Mouse (Mus musculus): ENCODE results near the gene Por. TPM values are rescaled to one million over a fixed set of nuclear protein-coding genes. Genes with fewer than 3 reads are reported as not detected.
A peak's percentile ranks its signal among the peaks of the same experiment; 100 is the strongest.

Por gene
- polyA plus RNA-seq, 1 experiment from 2014 or later = 93.9 TPM

DNA sequence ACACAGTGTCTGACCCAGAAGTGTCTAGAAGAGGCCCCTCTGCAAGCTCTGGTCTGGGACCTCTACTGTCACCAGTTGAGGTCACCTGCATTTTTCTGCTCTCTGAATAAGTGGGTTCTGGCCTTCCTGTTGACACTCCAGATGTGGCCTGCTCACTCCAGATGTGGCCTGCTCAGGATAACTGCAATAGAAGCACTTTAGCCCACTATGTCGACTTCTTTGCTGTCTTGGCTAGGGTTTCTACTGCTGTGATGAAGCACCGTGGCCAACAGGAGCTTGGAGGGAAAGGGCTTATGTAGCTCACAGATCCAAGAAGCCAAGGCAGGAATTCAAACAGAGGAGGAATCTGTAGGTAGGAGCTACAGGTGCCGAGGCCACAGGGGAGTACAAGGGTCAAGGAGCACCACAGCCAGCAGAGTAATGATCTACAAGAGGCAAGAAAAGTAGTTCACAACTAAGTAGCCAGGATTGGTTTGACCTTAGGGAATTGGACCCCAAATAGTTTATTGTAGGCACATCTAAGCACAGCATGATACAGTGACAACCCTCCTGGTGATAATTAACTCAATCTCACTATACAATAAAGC is 53.4 kb downstream of the Por start:
- Histone ChIP-seq H3K4me1 (ENCODE audit: control insufficient read depth, insufficient read depth, low read length) (peaks cover 30% of the 10 kb centered on the region), H3K27ac (ENCODE audit: low read depth, low read length) (no peak overlapping the region), H3K36me3 (ENCODE audit: control insufficient read depth, insufficient read depth, low read length) (peaks cover 5% of the 10 kb centered on the region; the same call in 1 of the 2 replicates), H3K4me2 (ENCODE audit: low read depth) (no peak overlapping the region), H3K4me3 (ENCODE audit: low read depth, low read length) (no peak overlapping the region), H3K9me3 (ENCODE audit: control insufficient read depth, low read length) (no peaks in the 10 kb centered on the region), H3K27me3 (ENCODE audit: control insufficient read depth, insufficient read depth, low read length) (no peaks in the 10 kb centered on the region), H3K9ac (ENCODE audit: low read length) (no peak overlapping the region)
- ATAC-seq (ENCODE audit: insufficient read depth, low FRiP score, low TSS enrichment) (no peak), DNase-seq (ENCODE audit: low spot score) (no peak)
- WGBS = 63% methylated on average over 3 of the region's 3 CpGs

DNA sequence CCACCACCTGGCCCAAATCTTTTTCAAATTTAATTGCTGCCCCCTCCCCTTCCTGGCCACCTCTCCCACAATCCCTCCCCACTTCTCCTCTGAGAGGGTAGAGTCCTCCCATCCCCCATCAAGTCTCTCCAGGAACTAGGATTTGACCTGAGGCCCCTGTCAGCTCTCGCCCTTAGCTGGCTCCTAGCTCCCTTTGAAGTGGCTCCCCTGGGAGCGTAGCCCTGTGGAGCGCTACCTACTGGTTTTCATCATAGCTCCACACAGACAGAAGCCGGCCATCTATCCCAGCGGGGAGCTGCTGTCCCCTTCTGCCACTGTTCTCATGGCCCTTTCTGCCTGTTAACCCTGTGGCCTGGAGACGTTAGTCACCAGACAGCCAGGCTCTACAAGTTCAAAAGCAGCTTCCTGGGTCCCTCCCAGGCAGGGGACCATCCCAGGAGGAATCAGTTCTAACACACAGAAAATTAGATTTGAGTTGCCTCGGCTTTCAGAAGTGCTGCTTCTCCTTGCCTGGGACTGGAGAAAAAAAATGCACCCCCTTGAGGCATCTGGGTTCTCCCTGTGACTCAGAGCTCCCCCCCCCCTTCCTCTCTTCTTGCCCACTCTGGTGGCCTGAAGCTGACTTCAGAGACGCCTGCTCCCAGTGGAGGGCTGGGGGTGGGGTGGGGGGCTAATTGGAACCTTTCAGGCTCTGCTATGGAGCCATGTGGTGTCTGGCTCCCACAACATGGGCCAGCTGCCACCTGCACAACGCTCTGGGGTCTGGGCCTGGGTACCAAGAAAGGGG is 54.9 kb downstream of the Por start:
- H3K4me1 ChIP-seq (ENCODE audit: control insufficient read depth, insufficient read depth, low read length) = peaks cover 30% of the 10 kb centered on the region
- no peaks in the 10 kb centered on the region for H3K27me3 ChIP-seq (ENCODE audit: control insufficient read depth, insufficient read depth, low read length)
- ATAC-seq (ENCODE audit: insufficient read depth, low FRiP score, low TSS enrichment) (peak; percentile 82), DNase-seq (ENCODE audit: low spot score) (peak; percentile 76)
- no peaks in the 10 kb centered on the region for H3K9me3 ChIP-seq (ENCODE audit: control insufficient read depth, low read length)
- H3K9ac ChIP-seq (ENCODE audit: low read length) = peak overlapping the region; percentile 62
- WGBS = 8% methylated on average over 9 of the region's 9 CpGs
- H3K36me3 ChIP-seq (ENCODE audit: control insufficient read depth, insufficient read depth, low read length) = peaks cover 4% of the 10 kb centered on the region
- no peak overlapping the region for H3K4me3 ChIP-seq (ENCODE audit: low read depth, low read length)
- peak overlapping the region; percentile 95 for H3K27ac ChIP-seq (ENCODE audit: low read depth, low read length)
- peak overlapping the region; percentile 50 for H3K4me2 ChIP-seq (ENCODE audit: low read depth)

DNA sequence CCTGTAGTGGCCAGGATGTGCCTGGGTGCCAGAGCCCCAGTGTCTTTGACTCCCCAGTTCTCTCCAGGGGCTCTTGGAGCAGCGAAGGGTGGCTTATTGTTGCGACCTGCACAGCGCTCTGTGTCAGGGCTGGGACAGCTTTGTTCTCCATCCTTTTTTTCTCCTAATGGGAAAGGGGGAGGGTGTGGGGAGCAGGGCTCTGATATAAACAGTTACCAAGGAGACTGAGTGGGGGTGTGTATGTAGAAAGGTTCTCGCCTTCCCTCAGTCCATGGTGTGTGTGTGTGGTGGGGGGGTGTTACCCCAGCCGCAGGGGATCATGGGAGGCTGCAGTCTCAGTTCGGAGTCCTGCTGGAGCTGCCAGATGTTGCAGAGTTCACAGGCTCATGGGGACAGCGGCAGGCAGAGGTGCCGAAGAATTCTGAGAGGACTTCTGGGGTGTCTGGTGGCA is 55.6 kb downstream of the Por start:
- 8% methylated on average over 8 of the region's 8 CpGs for WGBS

DNA sequence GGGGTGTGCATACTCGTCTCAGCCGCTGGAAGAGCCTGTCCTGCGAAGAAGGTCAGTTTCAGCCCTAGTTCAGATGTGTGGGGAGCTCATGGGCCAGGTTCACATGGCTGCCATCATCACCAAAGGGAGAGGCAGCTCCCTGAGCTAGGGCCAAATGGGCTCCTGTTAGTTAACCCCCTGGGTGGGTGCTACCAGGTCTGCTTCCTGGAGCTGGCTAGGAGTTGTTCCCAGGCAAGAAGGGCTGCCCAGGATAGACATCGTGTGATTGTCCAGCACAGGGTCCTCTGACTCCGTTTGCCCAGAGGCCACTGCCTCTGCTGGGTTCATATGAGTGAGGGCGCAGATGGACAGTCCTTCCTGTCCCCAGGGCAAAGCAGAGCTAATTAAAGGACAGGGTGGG is 56.2 kb downstream of the Por start:
- Histone ChIP-seq H3K4me3 (ENCODE audit: low read depth, low read length) (peak overlapping the region; percentile 25), H3K27ac (ENCODE audit: low read depth, low read length) (peak overlapping the region; percentile 95), H3K9ac (ENCODE audit: low read length) (peak overlapping the region; percentile 62), H3K9me3 (ENCODE audit: control insufficient read depth, low read length) (no peaks in the 10 kb centered on the region), H3K27me3 (ENCODE audit: control insufficient read depth, insufficient read depth, low read length) (no peaks in the 10 kb centered on the region), H3K36me3 (ENCODE audit: control insufficient read depth, insufficient read depth, low read length) (peaks cover 15% of the 10 kb centered on the region), H3K4me2 (ENCODE audit: low read depth) (peak overlapping the region; percentile 50), H3K4me1 (ENCODE audit: control insufficient read depth, insufficient read depth, low read length) (peaks cover 30% of the 10 kb centered on the region)
- 29% methylated on average over 6 of the region's 6 CpGs for WGBS
- no peak for ATAC-seq (ENCODE audit: insufficient read depth, low FRiP score, low TSS enrichment)
- DNase-seq (ENCODE audit: low spot score) = no peak

More for the DNA sequence above, 55.6 kb downstream of the Por start:
- Histone ChIP-seq H3K27me3 (ENCODE audit: control insufficient read depth, insufficient read depth, low read length) (no peaks in the 10 kb centered on the region), H3K4me3 (ENCODE audit: low read depth, low read length) (peak overlapping the region; percentile 25), H3K9ac (ENCODE audit: low read length) (peak overlapping the region; percentile 62), H3K4me1 (ENCODE audit: control insufficient read depth, insufficient read depth, low read length) (peaks cover 30% of the 10 kb centered on the region), H3K4me2 (ENCODE audit: low read depth) (peak overlapping the region; percentile 50), H3K27ac (ENCODE audit: low read depth, low read length) (peak overlapping the region; percentile 95), H3K36me3 (ENCODE audit: control insufficient read depth, insufficient read depth, low read length) (peaks cover 9% of the 10 kb centered on the region), H3K9me3 (ENCODE audit: control insufficient read depth, low read length) (no peaks in the 10 kb centered on the region)
- ATAC-seq (ENCODE audit: insufficient read depth, low FRiP score, low TSS enrichment) = peak; percentile 89
- peak; percentile 79 for DNase-seq (ENCODE audit: low spot score)

DNA sequence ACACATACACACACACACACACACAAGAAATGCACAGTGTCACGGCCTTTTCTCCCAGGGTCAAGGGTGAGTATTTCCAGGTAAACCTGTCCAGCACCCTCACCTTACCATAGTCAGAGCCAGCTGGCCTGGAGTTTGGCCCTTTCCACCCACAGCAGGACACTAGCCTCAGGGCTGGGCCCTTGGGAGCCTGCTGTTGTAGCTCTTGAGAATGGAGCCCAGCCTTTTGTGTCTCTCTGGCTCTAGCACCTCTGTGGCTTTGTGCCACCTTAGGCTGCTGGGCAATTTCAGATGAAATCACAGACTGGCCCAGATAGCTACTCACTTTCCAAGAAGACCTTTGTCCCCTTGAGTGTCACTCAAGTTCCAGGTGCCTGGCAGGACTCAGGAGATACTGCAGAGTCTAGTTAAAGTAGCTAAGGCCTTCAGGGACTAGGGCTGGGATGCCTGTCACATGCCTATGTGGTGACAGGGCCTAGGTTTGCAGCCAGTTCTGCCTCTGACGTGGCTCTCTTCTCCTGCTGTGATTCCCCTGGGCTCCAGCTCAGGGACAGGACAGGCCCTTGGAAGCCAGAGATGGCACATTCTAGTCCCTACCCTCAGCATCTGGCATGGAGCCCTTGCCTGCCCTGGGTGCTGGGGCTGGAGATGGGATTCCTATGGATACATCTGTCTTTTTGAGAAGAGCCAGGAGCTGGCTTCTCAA is 57.0 kb downstream of the Por start:
- 79% methylated on average over 2 of the region's 2 CpGs for WGBS
- no peak overlapping the region for H3K27ac ChIP-seq (ENCODE audit: low read depth, low read length)
- H3K27me3 ChIP-seq (ENCODE audit: control insufficient read depth, insufficient read depth, low read length) = no peaks in the 10 kb centered on the region
- peak overlapping the region; percentile 5; the same call in 1 of the 2 replicates for H3K9ac ChIP-seq (ENCODE audit: low read length)
- H3K36me3 ChIP-seq (ENCODE audit: control insufficient read depth, insufficient read depth, low read length) = peaks cover 21% of the 10 kb centered on the region
- no peak overlapping the region for H3K4me3 ChIP-seq (ENCODE audit: low read depth, low read length)
- H3K4me1 ChIP-seq (ENCODE audit: control insufficient read depth, insufficient read depth, low read length) = peaks cover 30% of the 10 kb centered on the region
- DNase-seq (ENCODE audit: low spot score) (no peak), ATAC-seq (ENCODE audit: insufficient read depth, low FRiP score, low TSS enrichment) (no peak)
- peak overlapping the region; percentile 50; the same call in 1 of the 2 replicates for H3K4me2 ChIP-seq (ENCODE audit: low read depth)
- no peaks in the 10 kb centered on the region for H3K9me3 ChIP-seq (ENCODE audit: control insufficient read depth, low read length)

DNA sequence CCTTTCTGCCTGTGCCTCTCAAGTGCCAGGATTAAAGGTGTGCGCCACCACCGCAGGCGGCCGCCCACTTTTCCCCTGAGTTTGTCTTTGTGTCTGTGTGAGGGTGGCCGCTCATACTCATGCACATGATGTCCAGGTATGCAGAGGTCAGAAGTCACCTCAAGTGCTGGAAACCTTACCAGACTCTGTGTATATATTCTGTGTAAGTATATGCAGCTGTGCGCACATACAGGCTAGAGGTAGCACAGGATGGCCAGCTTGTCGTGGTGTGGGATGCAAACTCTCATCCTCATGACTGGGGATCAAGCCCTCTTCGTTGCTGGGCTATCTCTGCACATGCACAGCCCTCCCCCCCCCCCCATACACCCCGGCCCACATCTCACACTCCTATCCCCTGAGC is 58.0 kb downstream of the Por start:
- Histone ChIP-seq H3K4me2 (ENCODE audit: low read depth) (no peak overlapping the region), H3K4me1 (ENCODE audit: control insufficient read depth, insufficient read depth, low read length) (peaks cover 30% of the 10 kb centered on the region), H3K9me3 (ENCODE audit: control insufficient read depth, low read length) (no peaks in the 10 kb centered on the region)

DNA sequence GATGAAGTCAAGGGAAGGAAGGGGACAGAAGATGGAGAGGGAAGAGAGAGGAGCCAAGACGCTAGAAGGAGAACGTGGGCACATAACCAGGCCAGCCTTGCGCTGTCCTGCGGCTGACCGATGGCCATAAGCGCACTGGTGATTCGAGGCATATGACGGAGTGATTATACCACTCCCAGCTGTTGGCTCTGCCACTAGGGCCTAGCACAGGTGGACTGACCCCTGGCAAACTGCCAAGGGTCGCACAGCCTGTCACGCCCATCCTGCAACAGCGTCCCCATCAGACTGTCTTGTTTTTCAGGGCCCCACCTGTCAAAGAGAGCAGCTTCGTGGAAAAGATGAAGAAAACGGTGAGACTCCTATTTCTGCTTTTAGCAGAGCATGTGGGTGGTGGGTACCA is 58.5 kb downstream of the Por start:
- Histone ChIP-seq H3K9me3 (ENCODE audit: control insufficient read depth, low read length) (no peaks in the 10 kb centered on the region), H3K27ac (ENCODE audit: low read depth, low read length) (no peak overlapping the region), H3K9ac (ENCODE audit: low read length) (no peak overlapping the region), H3K4me1 (ENCODE audit: control insufficient read depth, insufficient read depth, low read length) (peaks cover 30% of the 10 kb centered on the region), H3K4me3 (ENCODE audit: low read depth, low read length) (no peak overlapping the region), H3K27me3 (ENCODE audit: control insufficient read depth, insufficient read depth, low read length) (no peaks in the 10 kb centered on the region), H3K36me3 (ENCODE audit: control insufficient read depth, insufficient read depth, low read length) (peaks cover 29% of the 10 kb centered on the region), H3K4me2 (ENCODE audit: low read depth) (no peak overlapping the region)
- ATAC-seq (ENCODE audit: insufficient read depth, low FRiP score, low TSS enrichment) (no peak), DNase-seq (ENCODE audit: low spot score) (no peak)
- 93% methylated on average over 13 of the region's 13 CpGs for whole genome bisulfite sequencing

More for the DNA sequence above, 58.0 kb downstream of the Por start:
- Histone ChIP-seq H3K27ac (ENCODE audit: low read depth, low read length) (no peak overlapping the region), H3K36me3 (ENCODE audit: control insufficient read depth, insufficient read depth, low read length) (peaks cover 25% of the 10 kb centered on the region), H3K27me3 (ENCODE audit: control insufficient read depth, insufficient read depth, low read length) (no peaks in the 10 kb centered on the region), H3K4me3 (ENCODE audit: low read depth, low read length) (no peak overlapping the region), H3K9ac (ENCODE audit: low read length) (no peak overlapping the region)
- WGBS = 97% methylated on average over 9 of the region's 9 CpGs
- no peak for ATAC-seq (ENCODE audit: insufficient read depth, low FRiP score, low TSS enrichment)
- no peak for DNase-seq (ENCODE audit: low spot score)

DNA sequence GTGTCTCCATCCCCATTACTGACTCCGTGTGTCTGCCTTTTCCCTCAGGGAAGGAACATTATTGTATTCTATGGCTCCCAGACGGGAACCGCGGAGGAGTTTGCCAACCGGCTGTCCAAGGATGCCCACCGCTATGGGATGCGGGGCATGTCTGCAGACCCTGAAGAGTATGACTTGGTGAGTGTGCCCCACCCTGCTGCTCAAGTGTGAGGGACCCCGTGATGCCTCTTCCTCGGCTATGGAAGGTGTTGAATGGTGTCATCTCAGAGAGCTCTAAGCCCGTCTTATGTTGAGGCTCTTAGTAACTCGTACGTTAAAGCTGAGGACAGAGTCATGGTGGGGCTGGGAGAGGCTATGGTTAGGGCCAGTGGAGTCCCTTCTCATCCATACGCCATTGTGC is 59.5 kb downstream of the Por start:
- 94% methylated on average over 13 of the region's 13 CpGs for whole genome bisulfite sequencing
- H3K4me1 ChIP-seq (ENCODE audit: control insufficient read depth, insufficient read depth, low read length) = peaks cover 21% of the 10 kb centered on the region
- peaks cover 39% of the 10 kb centered on the region for H3K36me3 ChIP-seq (ENCODE audit: control insufficient read depth, insufficient read depth, low read length)
- no peak overlapping the region for H3K4me3 ChIP-seq (ENCODE audit: low read depth, low read length)
- ATAC-seq (ENCODE audit: insufficient read depth, low FRiP score, low TSS enrichment) = no peak
- no peak overlapping the region for H3K4me2 ChIP-seq (ENCODE audit: low read depth)
- no peaks in the 10 kb centered on the region for H3K27me3 ChIP-seq (ENCODE audit: control insufficient read depth, insufficient read depth, low read length)
- H3K27ac ChIP-seq (ENCODE audit: low read depth, low read length) = no peak overlapping the region
- H3K9me3 ChIP-seq (ENCODE audit: control insufficient read depth, low read length) = no peaks in the 10 kb centered on the region
- DNase-seq (ENCODE audit: low spot score) = no peak
- no peak overlapping the region for H3K9ac ChIP-seq (ENCODE audit: low read length)

Data from neural tube, embryonic 11.5 days (tissue).